Mouse (Mus musculus) hindbrain, embryonic 10.5 days (tissue): ENCODE data around the gene Cenpf. TPM values are rescaled to one million over a fixed set of nuclear protein-coding genes. Genes with fewer than 3 reads are reported as not detected.

ENCODE experiments used
- DNase-seq: peaks from one replicate; pipeline ENCODE4 v3.0.0-alpha.2; 2017; ENCODE audit warnings: low spot score
- H3K27ac ChIP-seq: fragments of 300-500 bp; sonication (generic); 2 replicates; pipeline ENCODE4 v1.5.1; 2016; ENCODE audit warnings: mild to moderate bottlenecking, moderate library complexity
- H3K27me3 ChIP-seq: fragments of 300-500 bp; sonication (generic); 2 replicates; pipeline ENCODE4 v1.6.1; 2016; ENCODE audit warnings: mild to moderate bottlenecking; ENCODE audit not compliant: poor library complexity, insufficient read depth, severe bottlenecking
- H3K36me3 ChIP-seq: fragments of 300-500 bp; sonication (generic); 2 replicates; pipeline ENCODE4 v1.6.1; 2016; ENCODE audit warnings: mild to moderate bottlenecking, moderate library complexity
- H3K4me1 ChIP-seq: fragments of 300-500 bp; sonication (generic); replicated peaks from 2 replicates; pipeline ENCODE4 v1.6.1; 2016; ENCODE audit warnings: mild to moderate bottlenecking
- H3K4me3 ChIP-seq: fragments of 300-500 bp; sonication (generic); 2 replicates; pipeline ENCODE4 v1.5.1; 2016; ENCODE audit warnings: mild to moderate bottlenecking, moderate library complexity
- H3K9me3 ChIP-seq: fragments of 300-500 bp; sonication (generic); 2 replicates; pipeline ENCODE4 v1.6.1; 2016; ENCODE audit warnings: mild to moderate bottlenecking, moderate library complexity
- WGBS: fragments of 180-500 bp; shearing (Covaris S2); methylation state at CpG from one replicate; pipeline ENCODE4 v1.1.7; 2016; 5-methylcytosine and 5-hydroxymethylcytosine counted together
- polyA plus RNA-seq: library from polyadenylated mRNA; unstranded; fragments of >200 nt; fragmentation: Nextera tagmentation; extraction: Ambion mirVana; gene quantifications from 2 replicates; pipeline ENCODE4 v1.2.1, GENCODE M21; 2016

Gene Cenpf
- polyA plus RNA-seq, 1 experiment from 2014 or later, result 71.0 TPM

GRCm38 (mm10) chr1:189646597-189646996 lies 41.3 kb downstream of the Cenpf start:
- H3K36me3 ChIP-seq, result peaks cover 99% of the 10 kb centered on the region
- no peaks in the 10 kb centered on the region for H3K4me1 ChIP-seq
- H3K4me3 ChIP-seq, result no peak overlapping the region
- 92% methylated on average over 6 of the region's 6 CpGs for WGBS
- DNase-seq, result no peak
- H3K27ac ChIP-seq, result no peak overlapping the region
- H3K27me3 ChIP-seq, result no peaks in the 10 kb centered on the region
- no peaks in the 10 kb centered on the region for H3K9me3 ChIP-seq

DNA sequence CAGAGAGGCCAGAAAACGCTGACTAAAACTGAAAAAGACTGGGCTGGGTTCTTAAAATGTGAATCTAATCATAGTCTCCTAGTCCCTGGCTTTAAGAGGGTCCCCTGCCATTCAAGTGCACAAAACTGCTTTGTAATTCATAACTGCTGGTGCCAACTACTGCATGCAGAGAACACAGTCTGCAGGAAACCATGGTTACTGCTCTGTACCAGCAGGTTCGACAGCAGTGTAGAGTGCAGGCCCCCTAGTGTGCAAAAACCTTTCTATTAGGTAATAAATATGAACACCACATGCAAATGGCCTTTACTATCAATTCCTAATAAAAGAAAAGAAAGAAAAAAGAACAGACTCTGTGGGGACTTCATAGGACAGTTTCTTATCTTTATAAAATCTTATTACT lies 42.5 kb downstream of the Cenpf start:
- Histone ChIP-seq H3K27ac (no peak overlapping the region), H3K4me1 (no peaks in the 10 kb centered on the region), H3K36me3 (peaks cover 100% of the 10 kb centered on the region), H3K9me3 (no peaks in the 10 kb centered on the region), H3K27me3 (no peaks in the 10 kb centered on the region), H3K4me3 (no peak overlapping the region)
- 75% methylated on average over 2 of the region's 2 CpGs for WGBS
- DNase-seq, result no peak

GRCm38 (mm10) chr1:189644700-189645345 lies 43.1 kb downstream of the Cenpf start:
- Histone ChIP-seq H3K4me1 (no peaks in the 10 kb centered on the region), H3K4me3 (no peak overlapping the region), H3K36me3 (peaks cover 100% of the 10 kb centered on the region), H3K27ac (no peak overlapping the region), H3K27me3 (no peaks in the 10 kb centered on the region), H3K9me3 (no peaks in the 10 kb centered on the region)
- 91% methylated on average over 3 of the region's 3 CpGs for WGBS
- no peak for DNase-seq

DNA sequence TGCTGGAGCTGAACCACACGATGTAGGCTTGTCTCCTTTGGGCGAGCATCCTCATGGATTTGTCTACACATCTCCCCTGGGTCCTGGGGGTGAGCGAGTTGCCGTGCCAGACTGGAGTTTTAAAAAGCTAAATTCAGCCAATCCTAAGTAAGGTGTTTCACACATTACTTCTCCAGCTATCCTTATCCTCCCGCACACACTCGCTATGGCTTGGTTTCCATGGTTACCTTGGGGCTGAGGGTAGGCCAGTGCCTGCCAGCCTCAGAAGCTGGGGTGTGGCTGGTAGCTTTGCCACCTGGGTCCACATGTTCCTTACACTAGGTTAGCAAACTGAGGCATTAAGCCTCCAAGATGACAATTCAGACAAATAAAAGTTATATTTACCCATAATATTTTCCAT lies 48.3 kb downstream of the Cenpf start:
- H3K4me1 ChIP-seq, result no peaks in the 10 kb centered on the region
- 85% methylated on average over 6 of the region's 6 CpGs for WGBS
- H3K9me3 ChIP-seq, result no peaks in the 10 kb centered on the region
- H3K36me3 ChIP-seq, result peaks cover 59% of the 10 kb centered on the region
- no peak overlapping the region for H3K27ac ChIP-seq
- no peak overlapping the region for H3K4me3 ChIP-seq
- no peaks in the 10 kb centered on the region for H3K27me3 ChIP-seq
- DNase-seq, result no peak

DNA sequence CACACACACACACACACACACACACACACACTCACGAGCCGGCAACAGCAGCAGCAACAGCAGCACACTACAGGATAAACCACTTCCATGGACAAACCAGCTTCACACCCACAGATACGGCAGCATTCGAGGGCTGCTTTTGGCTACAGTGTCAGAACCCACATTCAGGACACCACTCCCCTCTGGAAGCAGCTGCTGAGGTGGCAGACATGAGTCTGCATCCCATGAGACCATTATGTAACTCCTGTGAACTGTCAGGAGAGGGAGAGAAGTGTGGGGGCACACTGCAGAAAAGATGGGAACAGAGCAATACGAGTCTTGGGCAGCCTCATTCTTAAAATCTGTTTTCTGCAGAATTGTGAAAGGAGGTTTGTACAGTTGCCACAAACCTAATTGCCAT lies 54.1 kb downstream of the Cenpf start:
- WGBS, result 87% methylated on average over 5 of the region's 5 CpGs
- Histone ChIP-seq H3K4me3 (no peak overlapping the region), H3K27me3 (no peaks in the 10 kb centered on the region), H3K9me3 (no peaks in the 10 kb centered on the region), H3K36me3 (peaks cover 7% of the 10 kb centered on the region; the same call in 1 of the 2 replicates), H3K27ac (0 out of 2 replicates have a peak overlapping the region, but pooled peaks have one; percentile 23), H3K4me1 (peaks cover 12% of the 10 kb centered on the region; the same call in 1 of the 2 replicates)
- DNase-seq, result no peak

- peaks cover 12% of the 10 kb centered on the region; the same call in 1 of the 2 replicates for H3K4me1 ChIP-seq
- no peak for DNase-seq
- H3K9me3 ChIP-seq, result no peaks in the 10 kb centered on the region
- H3K36me3 ChIP-seq, result no peaks in the 10 kb centered on the region
- no peaks in the 10 kb centered on the region for H3K27me3 ChIP-seq
- WGBS, result 73% methylated on average over 13 of the region's 13 CpGs
- H3K4me3 ChIP-seq, result no peak overlapping the region
- no peak overlapping the region for H3K27ac ChIP-seq
These were observed 55.8 kb downstream of the Cenpf start for GRCm38 (mm10) chr1:189631906-189632675.

DNA sequence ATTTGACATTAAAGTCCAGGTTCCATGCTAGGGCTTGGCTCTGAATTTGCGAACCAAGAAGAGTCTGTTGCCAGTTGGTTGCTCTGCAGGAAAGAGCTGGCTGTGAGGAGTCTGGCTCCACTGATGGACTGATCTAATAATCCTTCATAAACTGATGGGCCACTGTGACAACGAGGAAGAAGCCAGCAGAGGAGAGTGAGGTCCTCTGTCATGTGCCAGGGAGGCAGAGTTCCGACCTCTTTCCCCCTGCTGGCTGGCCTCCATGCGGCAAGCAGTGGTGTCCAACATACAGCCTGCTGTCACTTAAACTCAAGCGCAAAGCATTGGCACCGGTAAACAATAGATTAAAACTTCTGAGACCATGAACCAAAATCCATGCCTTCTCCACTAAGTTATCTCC lies 57.9 kb downstream of the Cenpf start:
- DNase-seq, result no peak
- no peaks in the 10 kb centered on the region for H3K9me3 ChIP-seq
- H3K4me1 ChIP-seq, result peaks cover 12% of the 10 kb centered on the region; the same call in 1 of the 2 replicates
- no peak overlapping the region for H3K27ac ChIP-seq
- H3K27me3 ChIP-seq, result no peaks in the 10 kb centered on the region
- no peaks in the 10 kb centered on the region for H3K36me3 ChIP-seq
- no peak overlapping the region for H3K4me3 ChIP-seq
- WGBS, result 80% methylated on average over 6 of the region's 6 CpGs

GRCm38 (mm10) chr1:189627976-189628768 lies 59.7 kb downstream of the Cenpf start:
- H3K4me1 ChIP-seq, result peaks cover 12% of the 10 kb centered on the region; the same call in 1 of the 2 replicates
- 69% methylated on average over 9 of the region's 9 CpGs for WGBS
- H3K27me3 ChIP-seq, result no peaks in the 10 kb centered on the region
- H3K36me3 ChIP-seq, result no peaks in the 10 kb centered on the region
- no peak overlapping the region for H3K4me3 ChIP-seq
- no peak overlapping the region for H3K27ac ChIP-seq
- H3K9me3 ChIP-seq, result peaks cover 14% of the 10 kb centered on the region
- DNase-seq, result peak; percentile 81

DNA sequence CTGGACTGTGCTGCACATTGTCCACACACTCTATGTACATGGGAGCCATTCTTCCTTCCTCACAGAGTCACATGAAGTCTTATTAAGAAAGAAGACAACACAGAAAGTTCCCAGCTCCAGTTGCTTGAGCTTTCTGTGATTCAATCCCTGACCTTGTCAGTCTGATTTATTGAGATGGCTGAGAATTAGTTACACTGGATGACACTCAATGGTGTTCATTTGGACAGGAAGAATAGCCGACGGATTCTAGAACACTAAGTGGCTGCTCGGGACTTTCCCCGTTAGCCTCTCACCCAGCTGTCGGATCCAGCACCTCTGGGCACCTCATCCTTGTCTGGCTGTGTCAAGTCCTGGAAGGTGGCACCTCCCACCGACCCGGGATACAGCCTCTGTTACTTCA lies 63.1 kb downstream of the Cenpf start:
- Histone ChIP-seq H3K4me3 (no peak overlapping the region), H3K4me1 (no peaks in the 10 kb centered on the region), H3K27me3 (no peaks in the 10 kb centered on the region), H3K9me3 (peaks cover 14% of the 10 kb centered on the region), H3K27ac (no peak overlapping the region), H3K36me3 (no peaks in the 10 kb centered on the region)
- 82% methylated on average over 7 of the region's 7 CpGs for WGBS
- DNase-seq, result no peak

DNA sequence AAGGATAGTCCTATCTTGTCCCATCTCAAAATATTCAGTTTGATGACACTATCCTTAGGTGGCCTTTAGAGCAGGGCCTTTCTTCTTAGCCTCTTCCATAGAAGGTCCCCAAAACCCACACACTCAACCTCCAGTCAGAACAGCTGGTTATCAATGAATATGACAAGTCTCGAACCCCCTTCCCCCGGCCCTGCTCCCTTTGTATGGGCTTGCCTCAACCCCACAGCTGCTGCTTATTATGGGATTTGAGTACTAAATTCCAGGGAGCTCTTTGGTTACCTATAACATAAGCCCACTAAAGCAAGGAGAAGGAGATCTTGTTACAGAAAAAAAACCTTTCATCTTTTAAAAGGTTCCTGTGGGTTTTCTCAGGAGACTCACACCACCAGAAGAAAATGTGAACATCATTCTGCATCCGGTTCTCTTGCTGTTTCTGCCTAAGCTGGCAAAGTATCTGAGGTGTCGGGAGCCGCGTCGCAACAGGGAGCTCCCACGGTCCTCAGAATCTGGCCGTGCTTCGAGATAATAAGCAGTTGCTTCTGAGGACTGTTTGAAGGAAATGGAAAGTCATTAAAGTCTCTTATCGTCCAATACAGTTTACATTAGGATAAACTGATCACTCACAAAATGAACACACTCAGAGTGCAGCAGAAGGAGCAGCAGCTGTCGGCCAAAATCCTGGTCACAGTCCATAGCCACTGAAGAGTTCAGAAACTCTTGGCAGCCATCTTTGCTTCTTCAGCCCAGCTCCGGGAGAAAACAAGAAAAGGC lies 68.7 kb downstream of the Cenpf start:
- Histone ChIP-seq H3K4me3 (no peak overlapping the region), H3K27me3 (no peaks in the 10 kb centered on the region), H3K4me1 (no peaks in the 10 kb centered on the region), H3K9me3 (peaks cover 9% of the 10 kb centered on the region), H3K27ac (no peak overlapping the region), H3K36me3 (no peaks in the 10 kb centered on the region)
- no peak for DNase-seq
- 75% methylated on average over 13 of the region's 13 CpGs for WGBS

DNA sequence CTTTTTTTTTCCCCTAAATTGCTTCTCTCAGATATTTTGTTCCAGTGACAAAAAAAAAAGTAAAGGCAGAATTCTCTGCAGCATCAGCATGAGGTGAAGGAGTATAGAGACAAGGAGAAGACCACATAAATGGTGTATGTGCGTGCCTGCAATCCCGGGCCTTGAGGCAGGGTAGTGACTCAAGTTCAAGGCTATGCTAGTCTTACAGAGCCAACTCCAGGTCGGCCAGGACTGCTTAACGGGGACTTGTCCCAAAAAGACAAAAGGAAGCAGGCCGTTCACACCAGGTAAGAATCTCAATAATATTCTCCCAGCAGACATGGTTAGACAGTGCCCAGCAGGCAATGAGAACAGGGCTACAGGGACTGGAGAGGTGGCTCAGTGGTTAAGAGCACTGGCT lies 70.5 kb downstream of the Cenpf start:
- H3K27ac ChIP-seq, result no peak overlapping the region
- WGBS, result 95% methylated on average over 5 of the region's 5 CpGs
- no peaks in the 10 kb centered on the region for H3K4me1 ChIP-seq
- no peaks in the 10 kb centered on the region for H3K36me3 ChIP-seq
- H3K9me3 ChIP-seq, result no peaks in the 10 kb centered on the region
- H3K27me3 ChIP-seq, result no peaks in the 10 kb centered on the region
- H3K4me3 ChIP-seq, result no peak overlapping the region
- DNase-seq, result no peak

DNA sequence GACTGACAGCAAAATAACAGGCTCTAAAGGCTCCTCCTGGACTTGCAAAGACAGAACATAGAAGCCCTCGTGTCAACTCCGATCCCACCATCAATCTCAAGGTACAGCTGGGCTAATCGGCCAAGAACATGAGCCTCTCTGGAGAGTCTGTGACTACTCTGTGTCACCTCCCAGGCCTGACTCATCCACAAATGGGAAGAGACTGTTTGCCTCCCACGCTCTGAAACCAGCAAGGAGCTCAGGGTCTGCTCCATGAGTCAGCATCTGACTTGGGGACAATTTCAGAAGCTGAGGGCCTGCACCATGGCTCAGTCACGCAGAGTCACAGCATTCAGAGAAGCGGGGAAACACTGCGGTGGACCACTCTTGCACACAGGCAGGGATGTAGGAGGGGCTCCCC lies 72.6 kb downstream of the Cenpf start:
- no peak overlapping the region for H3K4me3 ChIP-seq

More for the DNA sequence above, 72.6 kb downstream of the Cenpf start:
- 93% methylated on average over 7 of the region's 7 CpGs for WGBS
- H3K36me3 ChIP-seq, result no peaks in the 10 kb centered on the region
- H3K4me1 ChIP-seq, result peaks cover 4% of the 10 kb centered on the region; the same call in 1 of the 2 replicates
- no peaks in the 10 kb centered on the region for H3K27me3 ChIP-seq
- no peak overlapping the region for H3K27ac ChIP-seq
- DNase-seq, result no peak
- no peaks in the 10 kb centered on the region for H3K9me3 ChIP-seq
